Mouse (Mus musculus): ENCODE results near the gene Cldn14. TPM values are rescaled to one million over a fixed set of nuclear protein-coding genes. Genes with fewer than 3 reads are reported as not detected.

Gene Cldn14
- polyA plus RNA-seq, 1 experiment from 2014 or later, result not detected

DNA sequence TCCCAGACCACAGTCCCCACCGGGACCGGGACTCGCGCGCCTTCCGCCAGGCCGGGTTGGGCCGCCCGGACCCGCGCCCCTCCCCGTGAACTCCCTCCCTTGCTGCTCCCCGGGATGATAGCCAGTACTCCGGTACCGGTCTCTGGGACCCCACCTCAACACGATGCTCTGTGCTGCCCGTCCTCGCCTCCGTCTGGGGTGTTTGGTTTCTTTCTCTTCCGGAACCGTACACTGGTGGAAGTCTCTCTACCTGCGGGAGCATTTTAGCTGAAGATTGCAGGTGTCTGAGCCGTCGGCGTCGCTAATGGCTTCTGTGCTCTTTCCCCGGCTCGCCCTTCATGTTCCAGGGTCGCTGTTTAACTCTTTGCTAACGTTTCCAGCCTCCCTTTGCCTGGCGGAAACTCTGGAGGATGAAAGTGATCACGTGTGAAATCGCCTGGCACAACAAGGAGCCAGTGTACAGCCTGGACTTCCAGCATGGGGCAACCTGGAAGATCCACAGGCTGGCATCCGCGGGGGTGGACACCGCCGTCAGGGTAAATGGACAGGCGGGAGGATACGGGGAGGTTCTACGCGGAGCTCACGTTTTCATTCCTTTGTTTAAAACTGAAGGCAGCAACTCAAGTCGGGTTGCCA lies 124.4 kb downstream of the Cldn14 start:
- peaks cover 33% of the 10 kb centered on the region for H3K36me3 ChIP-seq
- H3K9ac ChIP-seq (replicated peaks), result peak overlapping the region; percentile 78
- peak overlapping the region; percentile 69 for H3K27ac ChIP-seq
- H3K9me3 ChIP-seq, result no peaks in the 10 kb centered on the region
- H3K4me2 ChIP-seq, result peak overlapping the region; percentile 78
- under 1% methylated on average over 43 of the region's 43 CpGs for WGBS
- H3K4me1 ChIP-seq (replicated peaks), result peaks cover 20% of the 10 kb centered on the region
- H3K4me3 ChIP-seq (replicated peaks), result peak overlapping the region; percentile 86
- H3K27me3 ChIP-seq, result no peaks in the 10 kb centered on the region
- peak; percentile 58 for ATAC-seq (ENCODE audit: insufficient number of reproducible peaks, insufficient read depth, low FRiP score, low TSS enrichment, low read depth)

DNA sequence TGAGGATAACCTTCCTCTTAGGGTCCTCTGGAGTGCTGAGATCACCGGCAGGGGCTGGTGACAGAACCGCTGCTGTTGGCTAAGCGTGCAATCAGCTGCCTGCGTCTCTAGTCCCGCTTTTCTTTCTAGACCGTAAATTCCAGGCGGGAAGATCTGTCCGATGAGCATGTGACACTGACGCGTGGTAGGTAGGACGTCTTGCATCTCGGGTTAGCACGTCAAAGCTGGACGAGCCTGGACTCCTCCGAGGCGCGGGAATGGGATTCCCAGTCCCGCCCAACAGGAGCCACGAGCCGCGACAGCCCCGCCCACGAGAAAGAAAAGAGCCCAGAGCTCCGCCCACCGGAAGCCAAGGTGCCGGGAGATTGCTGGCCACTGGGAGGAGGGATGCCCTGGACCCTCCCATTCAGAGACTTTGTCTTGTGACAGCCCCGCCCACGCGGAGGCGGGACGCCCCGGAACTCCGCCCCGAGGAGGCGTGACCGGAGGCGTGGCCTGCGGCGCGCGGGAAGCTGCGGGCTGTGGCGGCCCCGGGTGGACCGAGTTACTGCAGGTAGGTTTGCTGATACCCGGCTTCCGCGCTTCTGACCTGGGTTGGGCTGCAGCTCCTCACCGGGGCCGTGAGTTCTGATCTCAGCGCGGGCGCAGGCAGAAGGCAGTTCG lies 125.1 kb downstream of the Cldn14 start, which contains the start of gene Chaf1b:
Gene Chaf1b (plus strand): TSS at position 479 of the 663 bp plus-strand sequence.
- Histone ChIP-seq H3K36me3 (peaks cover 27% of the 10 kb centered on the region), H3K4me1 (replicated peaks) (peaks cover 20% of the 10 kb centered on the region), H3K9ac (replicated peaks) (peak within 1 kb of the TSS; percentile 78), H3K27ac (peak within 1 kb of the TSS; percentile 69), H3K9me3 (no peaks in the 10 kb centered on the region), H3K4me3 (replicated peaks) (peak within 1 kb of the TSS; percentile 86), H3K4me2 (peak within 1 kb of the TSS; percentile 78), H3K27me3 (no peaks in the 10 kb centered on the region)
- ATAC-seq (ENCODE audit: insufficient number of reproducible peaks, insufficient read depth, low FRiP score, low TSS enrichment, low read depth), result peak; percentile 94
- under 1% methylated on average over 51 of the region's 54 CpGs for WGBS

GRCm38 (mm10) chr16:93877612-93878380 lies 130.8 kb downstream of the Cldn14 start:
- no peaks in the 10 kb centered on the region for H3K9me3 ChIP-seq
- no peak for ATAC-seq (ENCODE audit: insufficient number of reproducible peaks, insufficient read depth, low FRiP score, low TSS enrichment, low read depth)
- H3K4me2 ChIP-seq, result no peak overlapping the region
- no peak overlapping the region for H3K27ac ChIP-seq
- WGBS, result 91% methylated on average over 6 of the region's 6 CpGs
- no peak overlapping the region for H3K9ac ChIP-seq (replicated peaks)
- no peak overlapping the region for H3K4me3 ChIP-seq (replicated peaks)
- H3K36me3 ChIP-seq, result peaks cover 48% of the 10 kb centered on the region
- no peaks in the 10 kb centered on the region for H3K27me3 ChIP-seq
- no peaks in the 10 kb centered on the region for H3K4me1 ChIP-seq (replicated peaks)

DNA sequence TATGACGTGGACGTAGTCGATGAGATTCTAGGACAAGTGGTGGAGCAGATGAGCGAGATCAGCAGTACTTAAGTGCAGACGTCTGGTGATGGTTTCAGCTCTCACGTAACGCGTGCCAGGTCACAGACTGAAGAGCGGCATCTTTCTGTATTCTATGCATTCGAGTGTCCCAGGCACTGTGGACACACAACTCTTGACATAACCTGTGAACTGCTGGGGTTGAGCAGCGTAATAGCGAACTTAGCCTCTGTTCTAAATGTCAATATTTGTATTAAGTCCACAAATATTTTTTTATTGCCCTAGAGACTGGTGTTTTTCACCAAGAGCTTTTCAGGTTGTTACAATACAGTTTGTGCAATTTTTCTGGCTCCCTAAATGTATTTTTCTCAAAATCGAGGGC lies 133.8 kb downstream of the Cldn14 start:
- WGBS, result 94% methylated on average over 13 of the region's 13 CpGs
- peaks cover 77% of the 10 kb centered on the region for H3K36me3 ChIP-seq
- no peaks in the 10 kb centered on the region for H3K27me3 ChIP-seq
- H3K27ac ChIP-seq, result no peak overlapping the region
- no peak overlapping the region for H3K9ac ChIP-seq (replicated peaks)
- H3K4me1 ChIP-seq (replicated peaks), result no peaks in the 10 kb centered on the region
- no peak for ATAC-seq (ENCODE audit: insufficient number of reproducible peaks, insufficient read depth, low FRiP score, low TSS enrichment, low read depth)
- H3K4me2 ChIP-seq, result no peak overlapping the region
- H3K9me3 ChIP-seq, result no peaks in the 10 kb centered on the region
- H3K4me3 ChIP-seq (replicated peaks), result no peak overlapping the region

Other genes starting within 250 kb of the Cldn14 start
- 37.7 and 42.0 TPM in 2 replicates for gene Morc3, start 176.7 kb downstream of the Cldn14 start, polyA plus RNA-seq (2016; fragmentation: Nextera tagmentation; extraction: Ambion mirVana)
- 104 and 110 TPM in 2 replicates for gene Chaf1b, start 124.9 kb downstream of the Cldn14 start, polyA plus RNA-seq (2016; fragmentation: Nextera tagmentation; extraction: Ambion mirVana)
- gene Sim2, start 76.1 kb upstream of the Cldn14 start, polyA plus RNA-seq (2016; fragmentation: Nextera tagmentation; extraction: Ambion mirVana), result 2.0 and 2.3 TPM in 2 replicates